Mouse (Mus musculus) right cerebral cortex, postnatal 36 days (tissue): Measurements from ENCODE around the gene Pou2f1.
A peak's percentile ranks its signal among the peaks of the same experiment; 100 is the strongest.

Experiments
- DNase-seq, 2 experiments: peaks; one replicate each; pipeline ENCODE4 v3.0.0; 2022; ENCODE audit warnings: low spot score in 2 of 2, mixed read lengths in 1 of 2

The Pou2f1 gene

GRCm38 (mm10) chr1:166002520-166003155, at the start of gene Pou2f1:
Gene Pou2f1 (minus strand): TSS chr1:166002678.
- peak; percentile 94 to 95 for DNase-seq

- no peak for DNase-seq
These were observed 46.8 kb upstream of the Pou2f1 start for GRCm38 (mm10) chr1:166049046-166049827.

- DNase-seq: no peak
These were observed 45.9 kb upstream of the Pou2f1 start for GRCm38 (mm10) chr1:166048230-166048911.

DNA sequence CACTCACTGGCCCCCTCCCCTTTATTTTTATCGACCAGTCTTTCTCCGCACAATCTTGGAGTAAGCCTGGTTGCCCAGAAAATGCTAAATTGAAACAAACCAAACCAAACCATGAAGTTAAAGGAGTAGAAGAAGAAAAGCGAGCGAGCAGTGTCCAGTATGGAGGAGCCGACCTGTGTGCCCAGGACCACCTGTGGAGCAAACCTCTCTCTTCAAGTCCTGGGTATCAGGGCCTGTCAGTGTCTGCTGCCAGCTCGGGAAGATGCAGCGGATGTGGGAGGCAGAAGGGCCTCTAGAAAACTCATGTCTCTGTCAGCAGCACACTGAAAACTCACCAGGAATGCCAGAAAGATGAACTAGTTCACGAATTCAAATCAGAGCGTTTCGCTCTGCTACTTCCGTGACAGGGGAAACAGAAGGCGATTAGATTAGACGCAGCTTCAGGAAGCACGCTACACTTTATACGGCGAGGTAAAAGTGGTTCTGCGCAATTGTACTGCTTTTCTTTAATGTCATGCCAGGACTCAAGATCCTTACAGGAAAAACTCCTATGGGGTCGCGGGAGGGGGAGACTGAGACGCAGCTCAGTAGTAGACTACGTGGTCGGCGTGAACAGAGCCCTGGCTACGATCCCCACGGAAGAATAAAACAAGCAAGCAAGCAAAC, 45.2 kb upstream of the Pou2f1 start:
- DNase-seq: no peak

GRCm38 (mm10) chr1:166045894-166046197, 43.4 kb upstream of the Pou2f1 start:
- DNase-seq: no peak

GRCm38 (mm10) chr1:166045060-166045893, 42.8 kb upstream of the Pou2f1 start:
- DNase-seq: no peak

GRCm38 (mm10) chr1:166043451-166044149, 41.1 kb upstream of the Pou2f1 start:
- peak; percentile 10 to 34 for DNase-seq

- DNase-seq: no peak
These were observed 39.0 kb upstream of the Pou2f1 start for GRCm38 (mm10) chr1:166041501-166041900.

GRCm38 (mm10) chr1:166038731-166039332, 36.4 kb upstream of the Pou2f1 start:
- peak in 1 of 2 experiments; percentile 14 for DNase-seq

DNA sequence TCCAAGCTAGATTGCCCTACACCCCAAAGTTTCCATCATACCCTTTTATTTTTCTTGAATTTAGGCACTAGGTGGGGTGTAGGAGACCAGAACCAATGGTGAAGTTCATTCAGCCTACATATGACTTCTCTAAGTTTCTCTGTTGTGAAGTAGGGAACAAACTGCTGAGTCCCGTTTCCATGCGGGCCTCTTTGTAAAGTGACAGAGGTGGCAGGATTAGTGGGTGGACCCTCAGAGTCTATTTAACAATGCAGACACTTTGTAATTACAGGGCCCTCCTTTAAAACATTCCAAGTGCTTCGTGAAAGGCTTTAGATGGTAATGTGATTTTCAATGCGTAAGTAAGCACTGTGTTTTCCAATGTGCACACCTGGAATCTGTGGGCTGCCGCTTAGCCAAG, 32.6 kb upstream of the Pou2f1 start:
- DNase-seq: no peak

DNA sequence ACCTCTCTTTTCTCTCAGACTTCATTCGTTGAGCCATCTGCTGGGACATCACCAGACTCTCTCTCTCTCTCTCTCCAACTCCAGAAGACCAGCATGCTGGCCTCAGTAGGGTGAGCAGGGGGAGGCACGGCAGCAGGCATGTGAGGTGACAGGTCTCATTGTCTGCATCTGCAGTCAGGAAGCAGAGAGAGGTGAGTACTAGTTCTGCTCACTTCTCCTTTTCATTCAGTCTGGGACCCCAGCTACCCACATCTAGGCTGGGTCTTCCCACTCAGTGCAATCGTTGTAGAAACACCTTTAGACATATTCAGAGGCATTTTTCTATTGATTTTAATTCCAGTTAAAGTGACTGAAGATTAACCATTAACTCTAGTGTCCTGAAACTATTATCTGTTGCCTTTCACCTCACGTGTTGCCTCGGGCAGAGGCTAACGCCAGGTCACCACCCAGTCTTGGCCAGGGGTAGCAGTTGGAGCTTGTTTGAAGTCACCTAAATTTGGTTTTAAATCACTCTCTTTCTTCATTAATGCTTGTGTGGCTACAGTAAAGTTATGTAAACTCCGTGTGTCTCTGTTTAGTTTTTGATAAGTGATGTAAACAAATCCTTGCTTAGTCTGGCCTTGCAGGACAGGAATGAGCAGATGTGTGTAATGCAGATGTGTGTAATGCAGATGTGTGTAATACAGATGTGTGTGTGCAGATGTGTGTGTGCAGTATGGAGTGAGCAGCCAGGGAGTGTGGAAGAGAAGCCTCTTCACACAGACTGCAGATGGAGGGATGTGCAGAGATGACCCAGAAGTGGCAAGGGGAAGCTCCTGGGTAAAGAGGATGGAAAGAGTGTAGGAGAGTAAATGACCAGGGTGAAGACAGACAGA, 29.4 kb upstream of the Pou2f1 start:
- no peak for DNase-seq

DNA sequence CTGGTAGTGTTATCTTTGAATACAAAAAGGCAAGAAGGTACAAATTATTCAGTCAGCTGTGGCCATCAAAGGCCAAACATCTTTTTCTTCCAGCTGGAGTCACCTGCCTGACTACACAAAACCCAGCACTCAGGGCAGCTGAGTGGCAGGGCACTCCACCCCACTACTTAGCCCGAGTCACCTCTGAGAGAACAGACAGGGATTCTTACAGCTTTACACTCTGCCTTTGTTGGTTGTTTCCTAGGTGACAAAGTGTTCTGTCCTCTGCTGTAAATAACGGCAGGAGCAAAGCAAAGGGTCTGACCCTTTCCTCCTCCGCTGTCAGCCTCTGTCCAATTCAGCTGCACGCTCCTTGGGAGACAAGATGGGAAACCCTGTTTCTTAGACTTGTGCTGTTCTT, 21.5 kb upstream of the Pou2f1 start:
- DNase-seq: no peak

- no peak for DNase-seq
These were observed 14.7 kb upstream of the Pou2f1 start for GRCm38 (mm10) chr1:166017203-166017602.

GRCm38 (mm10) chr1:166016306-166016705, 13.8 kb upstream of the Pou2f1 start:
- no peak for DNase-seq

GRCm38 (mm10) chr1:166014530-166014929, 12.1 kb upstream of the Pou2f1 start:
- no peak for DNase-seq

GRCm38 (mm10) chr1:166010106-166010505, 7.6 kb upstream of the Pou2f1 start:
- DNase-seq: no peak

GRCm38 (mm10) chr1:166008634-166009350, 6.3 kb upstream of the Pou2f1 start:
- no peak for DNase-seq

DNA sequence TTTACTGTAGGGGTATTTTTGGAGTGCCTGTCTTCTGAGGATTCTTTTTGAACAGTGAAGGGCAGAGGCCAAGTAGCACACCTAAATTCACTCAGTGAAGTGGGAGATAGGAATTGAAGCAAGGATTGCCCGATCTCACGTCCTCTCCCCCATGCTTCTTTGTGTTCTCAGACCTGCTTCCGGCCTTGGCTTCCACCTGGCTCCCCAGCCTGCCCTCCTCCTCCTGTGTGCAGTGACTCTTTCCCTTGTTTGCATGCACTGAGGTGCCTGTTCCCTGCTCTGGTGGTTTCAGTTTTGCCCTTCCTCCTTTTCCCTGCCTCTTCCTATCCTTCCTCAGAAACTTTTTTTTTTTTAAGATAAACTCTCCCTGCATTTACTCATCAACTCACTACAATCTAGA, 4.5 kb upstream of the Pou2f1 start:
- DNase-seq: no peak
